Mouse (Mus musculus): ENCODE measurements around the gene Gpsm3. TPM values are rescaled to one million over a fixed set of nuclear protein-coding genes. Genes with fewer than 3 reads are reported as not detected.

Gene Gpsm3
- 287 TPM for polyA plus RNA-seq (2017; shearing (Covaris generic))

DNA sequence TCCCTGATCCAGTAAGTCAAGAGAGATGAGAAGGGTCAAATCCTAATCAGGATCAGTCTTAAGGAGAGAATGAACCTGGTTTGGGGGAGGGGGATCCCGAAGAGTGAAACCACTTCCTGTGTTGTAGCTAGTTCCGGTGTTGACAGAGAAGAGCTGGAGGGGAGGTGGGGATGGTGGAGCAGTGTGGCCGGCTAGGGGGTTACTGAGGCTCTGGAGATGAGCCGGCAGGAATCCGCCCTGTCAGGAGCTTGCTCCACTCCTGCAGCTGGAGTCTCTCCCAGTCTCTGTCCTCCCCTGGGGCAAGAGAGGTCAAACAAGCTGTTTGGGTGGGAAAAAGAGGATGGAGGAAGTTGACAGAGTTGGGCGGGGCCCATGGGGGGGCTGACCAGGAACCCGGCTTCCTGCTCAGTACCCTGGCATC is at the start of gene Gpsm3:
Gpsm3 (plus strand) TSS at position 126 of the 421 bp plus-strand sequence.

DNA sequence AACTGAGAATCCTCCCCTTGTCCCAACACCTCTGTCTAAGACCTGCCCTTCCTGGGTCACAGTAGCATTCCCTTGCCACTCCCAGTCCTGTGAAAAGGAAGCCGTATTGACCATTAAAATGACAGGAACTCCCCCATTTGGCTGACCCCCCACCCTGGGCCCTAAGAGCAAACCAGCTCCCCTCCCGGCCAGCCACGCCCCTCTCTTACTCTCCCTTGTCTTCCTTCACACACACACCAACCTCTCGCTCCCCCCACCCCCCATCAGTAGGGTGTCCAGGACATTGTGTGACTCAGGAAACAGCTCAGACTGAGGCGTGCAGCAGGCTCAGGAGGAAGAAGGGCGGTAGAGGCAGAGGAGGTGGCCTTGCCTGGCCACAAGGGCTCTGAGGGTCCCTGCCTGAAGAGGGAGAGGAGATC is 25.6 kb upstream of the Gpsm3 start, which contains the start of gene Notch4:
Notch4 (plus strand) TSS at position 266 of the 419 bp plus-strand sequence.

DNA sequence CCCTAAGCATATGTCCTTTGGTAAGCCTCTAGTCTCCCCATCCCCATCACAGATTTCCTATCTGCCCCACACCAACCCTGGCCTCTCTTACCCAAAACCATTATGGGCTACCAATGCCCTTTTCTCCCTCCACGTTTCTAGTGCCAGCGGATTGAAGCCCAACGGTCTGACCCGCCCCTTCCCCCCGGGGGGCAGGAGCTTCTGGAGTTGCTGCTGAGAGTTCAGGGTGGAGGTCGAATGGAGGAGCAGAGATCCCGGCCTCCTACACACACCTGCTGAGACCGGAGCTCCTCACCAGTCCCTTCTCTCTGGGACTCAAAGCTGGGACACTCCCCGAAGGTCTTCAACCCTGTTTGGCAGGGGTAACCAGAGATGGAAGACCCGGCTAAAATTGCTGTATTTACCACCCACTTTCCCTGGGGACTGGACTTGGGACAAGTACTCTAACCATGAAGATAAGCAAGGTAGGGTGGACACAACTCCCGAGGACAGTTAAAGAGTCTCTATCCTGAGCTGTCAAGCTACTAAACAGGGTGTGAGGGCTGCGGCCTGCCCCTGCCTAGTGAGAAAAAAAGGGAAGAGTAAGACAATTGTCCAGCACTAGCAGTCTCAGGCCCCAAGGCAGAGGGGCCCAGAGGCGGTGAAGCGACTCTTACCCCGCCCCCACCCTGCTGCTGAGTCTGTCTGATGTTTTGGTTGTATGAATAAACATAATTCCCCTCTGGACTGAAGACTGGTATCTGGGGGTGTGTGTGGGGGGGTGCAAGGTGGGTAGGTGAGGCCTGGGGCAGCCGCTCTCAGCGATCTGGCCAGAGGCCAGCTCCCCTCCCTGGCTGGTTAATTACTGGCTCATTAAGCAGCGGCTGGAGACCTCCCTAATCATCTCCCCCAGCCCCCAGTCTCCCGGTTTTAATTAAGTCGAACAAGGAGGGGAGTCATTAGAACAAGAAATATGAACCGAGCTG is 1.7 kb downstream of the Gpsm3 start, which contains the start of gene Pbx2:
Pbx2 (plus strand) TSS at position 238 of the 965 bp plus-strand sequence.

GRCm38 (mm10) chr17:34597566-34598095 is 8.0 kb downstream of the Gpsm3 start, which contains the start of gene Ager:
TSS of gene Ager (plus strand) at chr17:34597862.

DNA sequence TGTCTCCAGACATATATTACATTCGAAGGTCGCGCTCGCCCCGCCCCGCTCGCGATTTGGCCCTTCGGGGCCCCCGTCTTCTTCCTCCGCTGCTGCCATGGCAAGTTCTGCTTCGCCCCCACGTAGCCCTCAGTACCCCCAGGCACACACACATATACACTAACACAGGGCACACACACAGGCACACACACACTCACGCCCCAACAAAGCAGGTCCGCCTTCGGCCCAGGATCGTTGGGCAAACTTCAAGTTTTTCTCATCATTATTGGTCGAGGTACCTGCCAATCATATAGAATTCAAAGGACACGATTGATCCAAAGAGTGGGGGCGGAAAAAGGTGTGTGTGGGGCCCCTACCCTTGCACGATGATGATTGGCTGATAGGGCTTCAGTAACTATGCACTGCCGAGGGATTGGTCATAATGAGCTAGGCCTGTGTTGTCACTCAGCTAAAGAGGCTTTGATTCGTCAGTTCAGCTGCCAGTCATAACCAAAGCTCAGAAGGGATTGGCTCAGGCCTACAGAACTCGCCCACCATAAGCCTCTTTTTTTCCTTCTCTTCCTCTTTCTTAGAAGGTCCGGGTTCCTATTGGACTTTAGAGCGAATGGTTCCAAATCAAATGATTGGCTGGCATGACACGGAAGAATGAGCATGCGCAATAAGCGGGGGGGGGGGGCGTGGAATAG is 13.9 kb downstream of the Gpsm3 start, which contains the start of gene Rnf5:
Rnf5 (minus strand) TSS at position 316 of the 686 bp plus-strand sequence.

DNA sequence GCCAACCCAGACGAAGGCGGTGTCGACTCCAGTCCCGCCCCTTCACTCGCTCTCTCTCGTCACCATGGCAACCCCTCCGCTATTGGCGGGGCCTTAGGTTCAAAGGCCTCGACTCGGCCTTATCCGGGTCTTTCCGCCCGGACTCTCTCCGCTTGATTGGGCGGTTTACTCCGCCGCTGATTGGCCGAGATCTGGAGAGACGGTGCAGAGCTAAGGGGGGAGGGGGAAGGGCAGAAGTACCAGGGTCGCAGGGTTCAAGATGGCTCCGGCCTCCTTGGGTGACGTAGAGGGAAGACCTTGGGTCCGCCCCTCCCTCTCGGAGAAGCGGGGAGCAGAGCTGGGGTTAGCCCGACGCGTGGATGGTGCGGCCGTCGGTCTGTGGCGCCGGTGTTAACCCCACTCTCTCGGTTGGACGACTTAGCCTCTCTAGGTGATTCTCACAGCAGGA is 14.5 kb downstream of the Gpsm3 start, which contains the start of gene Agpat1:
Agpat1 (plus strand) TSS at position 202 of the 448 bp plus-strand sequence.

GRCm38 (mm10) chr17:34615871-34616270 is 26.3 kb downstream of the Gpsm3 start, which contains the start of gene Egfl8:
TSS of gene Egfl8 (minus strand) at chr17:34615971.

DNA sequence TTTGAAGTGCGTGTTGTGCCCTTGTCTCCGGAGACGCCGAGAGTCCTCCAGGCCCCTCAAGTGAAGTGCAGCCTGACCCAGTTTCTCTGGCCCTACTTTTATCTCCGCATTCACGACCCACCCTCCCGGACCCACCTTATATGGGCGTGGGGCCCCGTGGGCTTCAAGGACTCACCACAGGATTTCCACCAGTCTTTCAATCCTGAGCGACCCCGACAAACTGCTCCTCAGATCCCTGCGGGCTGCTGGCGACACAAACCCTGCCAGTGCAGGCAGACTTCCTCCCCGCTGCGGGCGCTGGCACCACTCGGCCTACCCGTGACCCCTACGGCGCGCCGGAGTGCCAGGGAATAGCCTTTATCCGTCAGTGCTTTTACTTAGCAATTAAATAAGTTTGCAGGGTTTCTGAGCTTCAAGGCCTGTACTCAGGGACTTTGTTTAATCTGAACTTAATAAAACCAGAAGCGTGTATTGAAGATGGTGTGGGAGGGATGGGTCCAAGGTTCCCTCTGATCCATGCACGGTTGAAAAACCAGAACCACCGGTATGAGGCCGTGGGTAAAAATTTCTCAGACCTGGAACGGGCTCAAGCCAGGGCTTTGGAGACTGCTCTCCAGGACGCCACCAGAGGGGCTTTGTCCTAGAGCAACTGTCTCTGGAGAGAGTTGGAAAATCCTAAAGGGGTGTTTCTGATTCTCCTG is 38.5 kb downstream of the Gpsm3 start, which contains the start of gene Ppt2:
Ppt2 (minus strand) TSS at position 568 of the 701 bp plus-strand sequence.

DNA sequence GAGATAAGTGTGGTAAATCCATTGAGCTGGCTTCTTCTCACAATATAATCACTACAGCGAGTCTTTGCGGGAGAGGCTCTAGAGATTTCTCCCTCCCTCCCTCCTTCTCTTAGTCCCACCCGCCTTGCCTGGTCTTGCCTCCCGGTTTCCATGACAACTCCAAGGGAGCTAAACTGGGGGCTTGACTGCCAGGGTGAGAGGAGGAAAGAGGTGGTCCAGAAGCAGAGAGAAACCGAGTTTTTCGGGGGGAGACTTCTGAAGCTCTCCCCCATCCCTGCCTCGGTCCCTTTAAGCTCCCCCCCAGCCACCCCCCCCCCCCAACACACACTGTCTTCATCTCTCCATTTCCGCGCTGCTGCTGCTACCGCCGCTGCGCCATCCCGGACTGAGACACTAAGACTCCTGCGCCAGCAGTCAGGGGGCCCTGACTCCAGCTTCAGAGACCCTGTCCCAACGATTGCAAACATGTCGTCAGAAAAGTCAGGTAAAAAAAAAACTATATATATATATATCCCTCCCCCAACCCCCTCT is 39.7 kb downstream of the Gpsm3 start, which contains the start of gene Prrt1:
Prrt1 (plus strand) TSS at position 313 of the 531 bp plus-strand sequence.

Other genes with a start within 250 kb of the Gpsm3 start
- 0.39 TPM for gene Btnl2, start 235.0 kb upstream of the Gpsm3 start, polyA plus RNA-seq (2017; shearing (Covaris generic))
- gene Btnl1, start 212.7 kb upstream of the Gpsm3 start, polyA plus RNA-seq (2017; shearing (Covaris generic)) = not detected
- gene BC051142, start 191.0 kb upstream of the Gpsm3 start, polyA plus RNA-seq (2017; shearing (Covaris generic)) = 0.27 TPM
- gene Btnl4, start 112.5 kb upstream of the Gpsm3 start, polyA plus RNA-seq (2017; shearing (Covaris generic)) = 0.48 TPM
- 0.35 TPM for gene Btnl6, start 72.5 kb upstream of the Gpsm3 start, polyA plus RNA-seq (2017; shearing (Covaris generic))
- gene Notch4, start 25.5 kb upstream of the Gpsm3 start, polyA plus RNA-seq (2017; shearing (Covaris generic)) = 0.15 TPM
- 12.4 TPM for gene Pbx2, start 1.5 kb downstream of the Gpsm3 start, polyA plus RNA-seq (2017; shearing (Covaris generic))
- gene Ager, start 8.1 kb downstream of the Gpsm3 start, polyA plus RNA-seq (2017; shearing (Covaris generic)) = 2.2 TPM
- gene Rnf5, start 13.9 kb downstream of the Gpsm3 start, polyA plus RNA-seq (2017; shearing (Covaris generic)) = 112 TPM
- 31.1 TPM for gene Agpat1, start 14.5 kb downstream of the Gpsm3 start, polyA plus RNA-seq (2017; shearing (Covaris generic))
- gene Egfl8, start 26.2 kb downstream of the Gpsm3 start, polyA plus RNA-seq (2017; shearing (Covaris generic)) = 4.0 TPM
- 21.7 TPM for gene Ppt2, start 38.7 kb downstream of the Gpsm3 start, polyA plus RNA-seq (2017; shearing (Covaris generic))
- 1.9 TPM for gene Prrt1, start 39.7 kb downstream of the Gpsm3 start, polyA plus RNA-seq (2017; shearing (Covaris generic))
- gene Fkbpl, start 55.0 kb downstream of the Gpsm3 start, polyA plus RNA-seq (2017; shearing (Covaris generic)) = 5.1 TPM
- 80.4 TPM for gene Atf6b, start 57.3 kb downstream of the Gpsm3 start, polyA plus RNA-seq (2017; shearing (Covaris generic))
- gene Tnxb, start 80.7 kb downstream of the Gpsm3 start, polyA plus RNA-seq (2017; shearing (Covaris generic)) = not detected
- 0.12 TPM for gene C4b, start 154.1 kb downstream of the Gpsm3 start, polyA plus RNA-seq (2017; shearing (Covaris generic))
- gene Cyp21a1, start 214.8 kb downstream of the Gpsm3 start, polyA plus RNA-seq (2017; shearing (Covaris generic)) = not detected
- gene Stk19, start 247.1 kb downstream of the Gpsm3 start, polyA plus RNA-seq (2017; shearing (Covaris generic)) = 38.5 TPM
- 73.8 TPM for gene Dxo, start 247.2 kb downstream of the Gpsm3 start, polyA plus RNA-seq (2017; shearing (Covaris generic))

Measured in activated CD4-positive, CD25-positive, alpha-beta regulatory T cell, adult 9 weeks (primary cell).